In genomic region chr12:32084601-32085000, GRCm38 (mm10) we compare ENCODE assay signal across 22 mouse cellular contexts. TPM values are rescaled to one million over a fixed set of nuclear protein-coding genes. Genes with fewer than 3 reads are reported as not detected.
DNase-seq lines count a peak whose midpoint lies in the region; ATAC-seq and TF ChIP-seq lines count a peak whose summit lies in the region.
"Had no signal": no experiment of that assay in that cellular context is flagged by ENCODE, and none has a peak within 500 bp of the region (broad histone marks: within the 10 kb centered on the region; RNA-seq: fewer than 3 reads in every experiment).

No protein-coding gene starts in this region.

- H3K4me2 ChIP-seq in liver, embryonic 13.5 days, result peak overlapping the region; percentile 20
- H3K4me2 ChIP-seq: embryonic facial prominence, embryonic 13.5 days; forebrain, embryonic 13.5 days; heart, embryonic 13.5 days; hindbrain, embryonic 12.5 days had no signal

- peak in 1 of 2 experiments; percentile 67; a peak in 2 of 4 replicates for TF ChIP-seq EP300 in MEL (IDR thresholded peaks at IDR 0.05; ENCODE audit: low read depth in 1 of 2, low read length in 2 of 2)

- H3K9me3 ChIP-seq in MEL (replicated peaks; ENCODE audit: insufficient read depth, low read length), result no peaks in the 10 kb centered on the region
- H3K9me3 ChIP-seq in liver, embryonic 13.5 days (replicated peaks), result no peaks in the 10 kb centered on the region
- H3K9me3 ChIP-seq: embryonic facial prominence, embryonic 13.5 days; forebrain, embryonic 13.5 days; heart, embryonic 13.5 days; hindbrain, embryonic 12.5 days had no signal

- TF ChIP-seq RAD21 in MEL (IDR thresholded peaks at IDR 0.05; ENCODE audit: low read depth, low read length), result no peak

- no peak for TF ChIP-seq POLR2A in MEL (IDR thresholded peaks at IDR 0.05; ENCODE audit: control insufficient read depth in 1 of 2, insufficient read depth in 1 of 2, low read depth in 1 of 2, low read length in 2 of 2, poor library complexity in 1 of 2)

- TF ChIP-seq CTCF in layer of hippocampus, adult 2 months (conservative IDR thresholded peaks at IDR 0.05), result no peak
- no peak for TF ChIP-seq CTCF in MEL (IDR thresholded peaks at IDR 0.05 in 2 of 3, conservative IDR thresholded peaks at IDR 0.05 in 1 of 3; ENCODE audit: control insufficient read depth in 1 of 3, insufficient read depth in 1 of 3, low read depth in 2 of 3, low read length in 3 of 3, poor library complexity in 1 of 3, severe bottlenecking in 1 of 3)

- no peak for DNase-seq in layer of hippocampus, adult 2 months (ENCODE audit: low spot score in 2 of 2)
- no peak for DNase-seq in layer of hippocampus, postnatal 14 days (ENCODE audit: low spot score in 2 of 2)
- DNase-seq in MEL (ENCODE audit: low read depth, low spot score), result peak; percentile 62
- DNase-seq in liver, embryonic 13.5 days, result no peak
- DNase-seq in urinary bladder, adult 18-20 months (ENCODE audit: low spot score in 2 of 2), result no peak
- no peak for DNase-seq in gastrocnemius, adult 18-20 months (ENCODE audit: low spot score)
- DNase-seq: adrenal gland, postnatal 14 days; B cell, adult 2 months; cerebellum, adult 18-20 months; cerebellum, adult 9-11 months; cerebellum, postnatal 36 days; forebrain, postnatal 0 days; gastrocnemius, adult 2 months; gastrocnemius, postnatal 25 days; heart, postnatal 4 days had no signal

- H3K4me3 ChIP-seq in layer of hippocampus, adult 2 months, result no peak overlapping the region
- H3K4me3 ChIP-seq in MEL (ENCODE audit: control insufficient read depth in 1 of 2, insufficient read depth in 1 of 2, low read depth in 2 of 2, low read length in 2 of 2), result peak overlapping the region; percentile 41 to 66
- no peak overlapping the region for H3K4me3 ChIP-seq in liver, embryonic 13.5 days (replicated peaks)
- H3K4me3 ChIP-seq: embryonic facial prominence, embryonic 13.5 days; forebrain, embryonic 13.5 days; gastrocnemius, adult 2 months; heart, embryonic 13.5 days; hindbrain, embryonic 12.5 days had no signal

- H3K36me3 ChIP-seq in MEL (ENCODE audit: control insufficient read depth in 1 of 2, insufficient read depth in 2 of 2, low read length in 2 of 2), result peaks cover 0 to 39% of the 10 kb centered on the region in 2 experiments; a peak in 2 of 4 replicates
- H3K36me3 ChIP-seq in liver, embryonic 13.5 days, result peaks cover 7% of the 10 kb centered on the region; the same call in 1 of the 2 replicates
- H3K36me3 ChIP-seq: embryonic facial prominence, embryonic 13.5 days; G1E; heart, embryonic 13.5 days; hindbrain, embryonic 12.5 days had no signal

- H3K9ac ChIP-seq in MEL (ENCODE audit: control insufficient read depth, low read depth, low read length, poor library complexity, severe bottlenecking), result peak overlapping the region; percentile 45
- peak overlapping the region; percentile 37; the same call in 1 of the 2 replicates for H3K9ac ChIP-seq in liver, embryonic 13.5 days
- H3K9ac ChIP-seq: embryonic facial prominence, embryonic 13.5 days; forebrain, embryonic 13.5 days; forebrain, postnatal 0 days; heart, embryonic 13.5 days; hindbrain, embryonic 12.5 days had no signal

- H3K27me3 ChIP-seq in MEL (ENCODE audit: control insufficient read depth in 1 of 2, insufficient read depth in 2 of 2, low read length in 2 of 2), result no peaks in the 10 kb centered on the region
- no peaks in the 10 kb centered on the region for H3K27me3 ChIP-seq in liver, embryonic 13.5 days
- H3K27me3 ChIP-seq: embryonic facial prominence, embryonic 13.5 days; forebrain, embryonic 13.5 days; heart, embryonic 13.5 days; hindbrain, embryonic 12.5 days had no signal

- ATAC-seq in liver, embryonic 13.5 days (ENCODE audit: low read depth), result 0 out of 2 replicates have a peak, but pooled peaks have one; percentile 53
- 0 out of 2 replicates have a peak, but pooled peaks have one; percentile 29 for ATAC-seq in megakaryocyte progenitor cell, adult 5-6 weeks (replicated peaks; ENCODE audit: poor library complexity)
- ATAC-seq: CD4-positive, CD25-positive, alpha-beta regulatory T cell, adult 4 months; forebrain, embryonic 13.5 days; forebrain, postnatal 0 days had no signal

- H3K27ac ChIP-seq in layer of hippocampus, adult 2 months, result peak overlapping the region; percentile 8; the same call in 1 of the 2 replicates
- peak overlapping the region; percentile 74 for H3K27ac ChIP-seq in MEL (ENCODE audit: control insufficient read depth, low read depth, low read length)
- peak overlapping the region; percentile 74 for H3K27ac ChIP-seq in liver, embryonic 13.5 days
- H3K27ac ChIP-seq: embryonic facial prominence, embryonic 13.5 days; forebrain, embryonic 13.5 days; gastrocnemius, adult 2 months; heart, embryonic 13.5 days; hindbrain, embryonic 12.5 days had no signal

- 31% methylated on average over 5 of the region's 5 CpGs for WGBS in liver, embryonic 13.5 days (ENCODE audit: insufficient replicate concordance)

- H3K79me2 ChIP-seq in MEL (ENCODE audit: control insufficient read depth, insufficient read depth, low read length, poor library complexity), result no peaks in the 10 kb centered on the region

- H3K4me1 ChIP-seq in MEL (ENCODE audit: control insufficient read depth in 1 of 2, insufficient read depth in 2 of 2, low read length in 2 of 2), result peaks cover 33 to 34% of the 10 kb centered on the region in 2 experiments
- H3K4me1 ChIP-seq in liver, embryonic 13.5 days (replicated peaks), result peaks cover 63% of the 10 kb centered on the region
- H3K4me1 ChIP-seq: embryonic facial prominence, embryonic 13.5 days; forebrain, embryonic 13.5 days; hindbrain, embryonic 12.5 days had no signal

TF ChIP-seq in MEL, 35 proteins besides CTCF, POLR2A, EP300 and RAD21:
- TF ChIP-seq GATA1 (IDR thresholded peaks at IDR 0.05; ENCODE audit: low read depth, low read length) (peak; percentile 53), TCF12 (IDR thresholded peaks at IDR 0.05; ENCODE audit: low read depth, low read length) (peak; percentile 63), TAL1 (IDR thresholded peaks at IDR 0.05; ENCODE audit: low read length) (peak; percentile 18; the same call in 1 of the 2 replicates), ELF1 (IDR thresholded peaks at IDR 0.05; ENCODE audit: low read depth, low read length) (no peak), MAFK (IDR thresholded peaks at IDR 0.05; ENCODE audit: borderline replicate concordance, low read depth, low read length) (no peak)
TF ChIP-seq in MEL: peak in this region for 3.

RNA-seq across cellular contexts. Expression of gene Prkar2b, which starts 23.5 kb away (rescaled TPM):
- total RNA-seq in layer of hippocampus, adult 2 months (2021), result 10 to 100 TPM; 29.0 to 33.2 TPM
- 10 to 100 TPM; 43.9 to 46.2 TPM for total RNA-seq in layer of hippocampus, postnatal 14 days (2021)
- total RNA-seq in MEL (2012; rRNA removed), result 15.2 and 15.7 TPM in 2 replicates
- polyA plus RNA-seq in MEL (2012; ENCODE audit: insufficient read depth in 1 of 2, insufficient read length in 2 of 2, low read depth in 1 of 2, low replicate concordance in 2 of 2, missing spikeins in 1 of 2), result 100 to 1,000 TPM in 1 of 2 experiments, 10 to 100 TPM in 1; 34.1 to 154 TPM
- polyA plus RNA-seq in liver, embryonic 13.5 days (2015; fragmentation: Nextera tagmentation; extraction: Ambion mirVana), result 79.3 and 94.6 TPM in 2 replicates
- total RNA-seq in megakaryocyte progenitor cell, adult 5-6 weeks (2015), result 94.3 and 99.4 TPM in 2 replicates
- 77.3 and 87.7 TPM in 2 replicates for total RNA-seq in megakaryocyte progenitor cell, adult 5-6 weeks (2017)
- 1 to 10 TPM; 1.8 to 4.1 TPM for total RNA-seq in gastrocnemius, adult 18-20 months (2021)

Comparison
In these comparisons a context has a peak if more than half of its experiments do, and no peak if none do; other contexts are left out.
1. H3K27ac ChIP-seq: peak in every context shown above with its lines; median percentile 74 in MEL; 74 in liver, embryonic 13.5 days; 8 in layer of hippocampus, adult 2 months.
2. H3K4me3 ChIP-seq: peak in MEL (2 of 2); none in layer of hippocampus, adult 2 months (single experiment) and liver, embryonic 13.5 days (single experiment).